ENCODE assay signal across 10 mouse cellular contexts in the genomic region with DNA sequence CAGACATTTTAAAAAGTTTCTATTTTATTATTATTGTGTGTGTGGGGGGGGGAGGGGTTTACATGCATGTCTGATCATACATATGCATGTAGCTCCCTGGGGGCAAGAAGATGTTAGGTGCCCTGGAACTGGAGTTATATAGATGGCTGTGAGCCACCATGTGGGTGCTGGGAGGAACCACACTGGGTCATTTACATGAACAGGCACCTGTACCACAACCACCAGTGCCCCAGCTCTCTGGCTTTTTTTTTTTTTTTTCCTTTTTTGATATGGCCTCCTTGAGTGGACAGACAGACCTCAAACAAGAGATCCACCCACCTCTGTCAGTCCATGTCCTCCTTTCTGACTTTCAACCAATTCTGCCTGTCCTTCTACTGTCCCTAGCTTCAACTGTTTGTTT. TPM values are rescaled to one million over a fixed set of nuclear protein-coding genes. Genes with fewer than 3 reads are reported as not detected.
DNase-seq lines count a peak whose midpoint lies in the region; ATAC-seq and TF ChIP-seq lines count a peak whose summit lies in the region.
"Had no signal": no experiment of that assay in that cellular context is flagged by ENCODE, and none has a peak within 500 bp of the region (broad histone marks: within the 10 kb centered on the region; RNA-seq: fewer than 3 reads in every experiment).

No protein-coding gene starts in this region.

- TF ChIP-seq POLR2A in lung, adult 2 months (IDR thresholded peaks at IDR 0.05; ENCODE audit: borderline replicate concordance, extremely low read depth, low read depth, low read length), result no peak

- H3K27ac ChIP-seq in hindbrain, embryonic 10.5 days, result no peak overlapping the region
- no peak overlapping the region for H3K27ac ChIP-seq in hindbrain, embryonic 11.5 days (ENCODE audit: low read depth, low read length)
- no peak overlapping the region for H3K27ac ChIP-seq in ES-E14 (ENCODE audit: insufficient read depth, low read depth, low read length, poor library complexity, severe bottlenecking)
- no peak overlapping the region for H3K27ac ChIP-seq in forebrain, embryonic 15.5 days (replicated peaks)
- peak overlapping the region; percentile 98 for H3K27ac ChIP-seq in liver, postnatal 0 days (ENCODE audit: low read depth)

- peaks cover 20% of the 10 kb centered on the region for H3K36me3 ChIP-seq in hindbrain, embryonic 10.5 days
- 0 out of 2 replicates have a peak, but pooled peaks cover 4% of the 10 kb centered on the region for H3K36me3 ChIP-seq in hindbrain, embryonic 11.5 days (ENCODE audit: control insufficient read depth, insufficient read depth, low read length)
- peaks cover 5% of the 10 kb centered on the region for H3K36me3 ChIP-seq in ES-E14 (ENCODE audit: control insufficient read depth, insufficient read depth, low read length, poor library complexity, severe bottlenecking)
- H3K36me3 ChIP-seq in forebrain, embryonic 15.5 days, result peaks cover 8% of the 10 kb centered on the region
- peaks cover 9% of the 10 kb centered on the region for H3K36me3 ChIP-seq in liver, postnatal 0 days (replicated peaks; ENCODE audit: insufficient read depth, low read length)

- no peak for ATAC-seq in hindbrain, embryonic 11.5 days (ENCODE audit: low FRiP score)
- ATAC-seq in forebrain, embryonic 15.5 days (replicated peaks), result no peak
- no peak for ATAC-seq in liver, postnatal 0 days

- in situ Hi-C loops in ES-E14 (cut with MboI; ENCODE audit: low sequenced_read_pairs in 2 of 2, unreplicated experiment in 2 of 2), result no loop called here

- peak overlapping the region; percentile 95 for H3K4me3 ChIP-seq in hindbrain, embryonic 10.5 days
- no peak overlapping the region for H3K4me3 ChIP-seq in hindbrain, embryonic 11.5 days (ENCODE audit: low read depth, low read length)
- H3K4me3 ChIP-seq in ES-E14 (ENCODE audit: insufficient read depth in 1 of 2, low read depth in 1 of 2, low read length in 2 of 2, poor library complexity in 1 of 2, severe bottlenecking in 1 of 2), result peak overlapping the region; percentile 77 to 91
- no peak overlapping the region for H3K4me3 ChIP-seq in forebrain, embryonic 15.5 days
- peak overlapping the region; percentile 92; the same call in 1 of the 2 replicates for H3K4me3 ChIP-seq in liver, postnatal 0 days (ENCODE audit: low read depth, low read length)
- no peak overlapping the region for H3K4me3 ChIP-seq in lung, adult 2 months (replicated peaks; ENCODE audit: extremely low read depth, low read depth, low read length)

- no peak overlapping the region for H3K4me2 ChIP-seq in hindbrain, embryonic 11.5 days (replicated peaks; ENCODE audit: low read depth, low read length)
- H3K4me2 ChIP-seq in forebrain, embryonic 15.5 days (replicated peaks), result peak overlapping the region; percentile 90; the same call in 1 of the 2 replicates
- peak overlapping the region; percentile 76 for H3K4me2 ChIP-seq in liver, postnatal 0 days (ENCODE audit: low read depth, low read length)

- H3K27me3 ChIP-seq in hindbrain, embryonic 10.5 days (ENCODE audit: insufficient read depth, poor library complexity, severe bottlenecking), result no peaks in the 10 kb centered on the region
- no peaks in the 10 kb centered on the region for H3K27me3 ChIP-seq in hindbrain, embryonic 11.5 days (ENCODE audit: control insufficient read depth, insufficient read depth, low read length)
- H3K27me3 ChIP-seq in forebrain, embryonic 15.5 days, result no peaks in the 10 kb centered on the region
- H3K27me3 ChIP-seq in liver, postnatal 0 days (ENCODE audit: insufficient read depth, low read length), result no peaks in the 10 kb centered on the region

- H3K4me1 ChIP-seq in hindbrain, embryonic 10.5 days (replicated peaks), result peaks cover 20% of the 10 kb centered on the region
- H3K4me1 ChIP-seq in hindbrain, embryonic 11.5 days (replicated peaks; ENCODE audit: control insufficient read depth, insufficient read depth, low read length), result no peaks in the 10 kb centered on the region
- peaks cover 0 to 1% of the 10 kb centered on the region in 2 experiments; a peak in 2 of 4 replicates for H3K4me1 ChIP-seq in ES-E14 (ENCODE audit: control insufficient read depth in 2 of 2, insufficient read depth in 2 of 2, low read length in 2 of 2, poor library complexity in 1 of 2)
- H3K4me1 ChIP-seq in forebrain, embryonic 15.5 days, result peaks cover 18% of the 10 kb centered on the region
- H3K4me1 ChIP-seq in liver, postnatal 0 days (ENCODE audit: insufficient read depth), result peaks cover 36% of the 10 kb centered on the region
- H3K4me1 ChIP-seq in lung, adult 2 months (ENCODE audit: control insufficient read depth, insufficient read depth, low read length), result peaks cover 3% of the 10 kb centered on the region

- TF ChIP-seq CTCF in liver, postnatal 0 days (IDR thresholded peaks at IDR 0.05; ENCODE audit: low read depth), result no peak
- TF ChIP-seq CTCF in lung, adult 2 months (IDR thresholded peaks at IDR 0.05; ENCODE audit: insufficient read depth, low read length), result no peak

- no peak for TF ChIP-seq EP300 in liver, postnatal 0 days (IDR thresholded peaks at IDR 0.05; ENCODE audit: low read depth)

- no peaks in the 10 kb centered on the region for H3K9me3 ChIP-seq in hindbrain, embryonic 10.5 days
- H3K9me3 ChIP-seq in hindbrain, embryonic 11.5 days (ENCODE audit: control insufficient read depth, low read length), result no peaks in the 10 kb centered on the region
- H3K9me3 ChIP-seq in ES-E14 (ENCODE audit: control insufficient read depth, insufficient read depth, low read depth, low read length), result no peaks in the 10 kb centered on the region
- no peaks in the 10 kb centered on the region for H3K9me3 ChIP-seq in forebrain, embryonic 15.5 days
- H3K9me3 ChIP-seq in liver, postnatal 0 days (ENCODE audit: low read length), result no peaks in the 10 kb centered on the region

- no peak for DNase-seq in hindbrain, embryonic 10.5 days (ENCODE audit: low spot score)
- DNase-seq in hindbrain, embryonic 11.5 days (ENCODE audit: low spot score), result no peak
- DNase-seq in ES-E14 (ENCODE audit: low read depth, low spot score), result no peak
- no peak for DNase-seq in liver, postnatal 0 days
- no peak for DNase-seq in adipocyte (ENCODE audit: low spot score)
- DNase-seq in layer of hippocampus, adult 9-11 months, result no peak
- DNase-seq in lung, adult 2 months, result no peak
- DNase-seq: embryo, embryonic 11 days; retina, postnatal 1 day had no signal

- H3K9ac ChIP-seq in hindbrain, embryonic 11.5 days (ENCODE audit: low read depth, low read length), result no peak overlapping the region
- peak overlapping the region; percentile 97 for H3K9ac ChIP-seq in ES-E14 (ENCODE audit: insufficient read depth, low read depth, low read length, poor library complexity, severe bottlenecking)
- no peak overlapping the region for H3K9ac ChIP-seq in forebrain, embryonic 15.5 days (replicated peaks)
- peak overlapping the region; percentile 92 for H3K9ac ChIP-seq in liver, postnatal 0 days (replicated peaks)

TF ChIP-seq in ES-E14, 5 proteins besides CTCF, POLR2A, EP300 and RAD21:
- TF ChIP-seq CHD2 (IDR thresholded peaks at IDR 0.05; ENCODE audit: low read depth, low read length) (no peak), ZNF384 (IDR thresholded peaks at IDR 0.05; ENCODE audit: low read depth, low read length) (0 out of 2 replicates have a peak, but pooled peaks have one; percentile 23)

RNA-seq across cellular contexts. Expression of gene Uqcrq, which starts 1.4 kb away (rescaled TPM):
- polyA plus RNA-seq in hindbrain, embryonic 10.5 days (2016; fragmentation: Nextera tagmentation; extraction: Ambion mirVana), result 548 and 642 TPM in 2 replicates
- polyA plus RNA-seq in hindbrain, embryonic 11.5 days (2014; fragmentation: Nextera tagmentation; extraction: Ambion mirVana), result 564 and 595 TPM in 2 replicates
- 57.8 and 76.9 TPM in 2 replicates for total RNA-seq in ES-E14 (2012; rRNA removed)
- polyA plus RNA-seq in forebrain, embryonic 15.5 days (2015; fragmentation: Nextera tagmentation; extraction: Ambion mirVana), result 589 and 615 TPM in 2 replicates
- polyA plus RNA-seq in liver, postnatal 0 days (2015; fragmentation: Nextera tagmentation; extraction: Ambion mirVana), result 1,453 and 1,461 TPM in 2 replicates
- polyA plus RNA-seq in lung, adult 2 months (2012; rRNA removed), result 238 and 276 TPM in 2 replicates

RNA-seq across cellular contexts. Expression of gene Gdf9, which starts 1.6 kb away (rescaled TPM):
- 2.6 and 2.9 TPM in 2 replicates for polyA plus RNA-seq in hindbrain, embryonic 10.5 days (2016; fragmentation: Nextera tagmentation; extraction: Ambion mirVana)
- polyA plus RNA-seq in hindbrain, embryonic 11.5 days (2014; fragmentation: Nextera tagmentation; extraction: Ambion mirVana), result 2.8 and 3.6 TPM in 2 replicates
- total RNA-seq in ES-E14 (2012; rRNA removed), result 0.21 and 0.45 TPM in 2 replicates
- polyA plus RNA-seq in forebrain, embryonic 15.5 days (2015; fragmentation: Nextera tagmentation; extraction: Ambion mirVana), result 3.3 and 4.0 TPM in 2 replicates
- polyA plus RNA-seq in liver, postnatal 0 days (2015; fragmentation: Nextera tagmentation; extraction: Ambion mirVana), result 0.15 and 0.18 TPM in 2 replicates
- 0.83 and 0.97 TPM in 2 replicates for polyA plus RNA-seq in lung, adult 2 months (2012; rRNA removed)

RNA-seq across cellular contexts. Expression of gene Leap2, which starts 6.2 kb away (rescaled TPM):
- 0.34 TPM in 1 of 2 replicates, not detected in the other for polyA plus RNA-seq in hindbrain, embryonic 10.5 days (2016; fragmentation: Nextera tagmentation; extraction: Ambion mirVana)
- polyA plus RNA-seq in hindbrain, embryonic 11.5 days (2014; fragmentation: Nextera tagmentation; extraction: Ambion mirVana), result 0.48 TPM in 1 of 2 replicates, not detected in the other
- not detected in 2 replicates for total RNA-seq in ES-E14 (2012; rRNA removed)
- polyA plus RNA-seq in forebrain, embryonic 15.5 days (2015; fragmentation: Nextera tagmentation; extraction: Ambion mirVana), result not detected in 2 replicates
- 198 and 209 TPM in 2 replicates for polyA plus RNA-seq in liver, postnatal 0 days (2015; fragmentation: Nextera tagmentation; extraction: Ambion mirVana)
- polyA plus RNA-seq in lung, adult 2 months (2012; rRNA removed), result not detected in 2 replicates

RNA-seq across cellular contexts. Expression of gene Gm10447, which starts 27.7 kb away (rescaled TPM):
- polyA plus RNA-seq in hindbrain, embryonic 10.5 days (2016; fragmentation: Nextera tagmentation; extraction: Ambion mirVana), result not detected in 2 replicates
- 0.19 TPM in 1 of 2 replicates, not detected in the other for polyA plus RNA-seq in hindbrain, embryonic 11.5 days (2014; fragmentation: Nextera tagmentation; extraction: Ambion mirVana)
- total RNA-seq in ES-E14 (2012; rRNA removed), result not detected in 2 replicates
- polyA plus RNA-seq in forebrain, embryonic 15.5 days (2015; fragmentation: Nextera tagmentation; extraction: Ambion mirVana), result 0.08 TPM in 1 of 2 replicates, not detected in the other
- 0.06 and 0.25 TPM in 2 replicates for polyA plus RNA-seq in liver, postnatal 0 days (2015; fragmentation: Nextera tagmentation; extraction: Ambion mirVana)
- 0.25 TPM in 2 replicates for polyA plus RNA-seq in lung, adult 2 months (2012; rRNA removed)

RNA-seq across cellular contexts. Expression of gene Shroom1, which starts 27.8 kb away (rescaled TPM):
- 1.8 and 2.0 TPM in 2 replicates for polyA plus RNA-seq in hindbrain, embryonic 10.5 days (2016; fragmentation: Nextera tagmentation; extraction: Ambion mirVana)
- polyA plus RNA-seq in hindbrain, embryonic 11.5 days (2014; fragmentation: Nextera tagmentation; extraction: Ambion mirVana), result 2.1 and 2.9 TPM in 2 replicates
- 0.74 and 1.7 TPM in 2 replicates for total RNA-seq in ES-E14 (2012; rRNA removed)
- polyA plus RNA-seq in forebrain, embryonic 15.5 days (2015; fragmentation: Nextera tagmentation; extraction: Ambion mirVana), result 1.6 and 2.3 TPM in 2 replicates
- 5.5 TPM in 2 replicates for polyA plus RNA-seq in liver, postnatal 0 days (2015; fragmentation: Nextera tagmentation; extraction: Ambion mirVana)
- polyA plus RNA-seq in lung, adult 2 months (2012; rRNA removed), result 3.0 and 3.2 TPM in 2 replicates

Comparison
In these comparisons a context has a peak if more than half of its experiments do, and no peak if none do; other contexts are left out.
1. H3K4me3 ChIP-seq: peak in hindbrain, embryonic 10.5 days (single experiment), ES-E14 (2 of 2) and liver, postnatal 0 days (single experiment); none in hindbrain, embryonic 11.5 days (single experiment), forebrain, embryonic 15.5 days (single experiment) and lung, adult 2 months (single experiment).
2. H3K9ac ChIP-seq: peak in ES-E14 (single experiment) and liver, postnatal 0 days (single experiment); none in hindbrain, embryonic 11.5 days (single experiment) and forebrain, embryonic 15.5 days (single experiment).
3. RNA of gene Leap2, which starts 6.2 kb away (polyA plus RNA-seq): 198 to 209 TPM in liver, postnatal 0 days; 0.48 TPM in hindbrain, embryonic 11.5 days, 0.34 TPM in hindbrain, embryonic 10.5 days, not detected in forebrain, embryonic 15.5 days and not detected in lung, adult 2 months; every median in the first group is over 100 times any median in the second.